7 mouse cellular contexts compared by ENCODE assay signal in genomic region chr5:113150871-113151553, GRCm38 (mm10).
DNase-seq lines count a peak whose midpoint lies in the region; ATAC-seq and TF ChIP-seq lines count a peak whose summit lies in the region.

No protein-coding gene starts in this region.

- no peaks in the 10 kb centered on the region for H3K27me3 ChIP-seq in neural tube, embryonic 11.5 days (ENCODE audit: control insufficient read depth, insufficient read depth, low read length)
- no peaks in the 10 kb centered on the region for H3K27me3 ChIP-seq in forebrain, postnatal 0 days (ENCODE audit: insufficient read depth, low read length)
- no peaks in the 10 kb centered on the region for H3K27me3 ChIP-seq in limb, embryonic 14.5 days (ENCODE audit: control insufficient read depth, insufficient read depth, low read length)
- H3K27me3 ChIP-seq in stomach, embryonic 16.5 days (ENCODE audit: control insufficient read depth, insufficient read depth, low read length): no peaks in the 10 kb centered on the region

- WGBS in neural tube, embryonic 11.5 days: 60% methylated on average over 9 of the region's 9 CpGs
- WGBS in forebrain, postnatal 0 days: 69% methylated on average over 9 of the region's 9 CpGs
- WGBS in limb, embryonic 14.5 days: 56% methylated on average over 9 of the region's 9 CpGs
- 61% methylated on average over 9 of the region's 9 CpGs for WGBS in stomach, embryonic 16.5 days

- H3K4me1 ChIP-seq in neural tube, embryonic 11.5 days (ENCODE audit: control insufficient read depth, insufficient read depth, low read length): peaks cover 9% of the 10 kb centered on the region; the same call in 1 of the 2 replicates
- peaks cover 7% of the 10 kb centered on the region; the same call in 1 of the 2 replicates for H3K4me1 ChIP-seq in forebrain, postnatal 0 days (ENCODE audit: insufficient read depth)
- peaks cover 32% of the 10 kb centered on the region for H3K4me1 ChIP-seq in limb, embryonic 14.5 days (ENCODE audit: control insufficient read depth, insufficient read depth, low read length)
- H3K4me1 ChIP-seq in stomach, embryonic 16.5 days (ENCODE audit: control insufficient read depth, insufficient read depth, low read length): peaks cover 50% of the 10 kb centered on the region

- TF ChIP-seq POLR2A in limb, embryonic 14.5 days (IDR thresholded peaks at IDR 0.05; ENCODE audit: borderline replicate concordance, extremely low read depth, insufficient read depth, insufficient read length): no peak

- no peak for ATAC-seq in neural tube, embryonic 11.5 days (ENCODE audit: insufficient read depth, low FRiP score, low TSS enrichment)
- ATAC-seq in forebrain, postnatal 0 days: no peak
- no peak for ATAC-seq in limb, embryonic 14.5 days (ENCODE audit: low FRiP score, low read depth)
- ATAC-seq in stomach, embryonic 16.5 days (ENCODE audit: insufficient read depth, low FRiP score): no peak

- no peak for DNase-seq in neural tube, embryonic 11.5 days (ENCODE audit: low spot score)
- DNase-seq in neural tube, embryonic 10.5 days (ENCODE audit: extremely low spot score, low spot score): no peak
- DNase-seq in forebrain, postnatal 0 days: no peak
- no peak for DNase-seq in limb, embryonic 14.5 days (ENCODE audit: low spot score)
- DNase-seq in layer of hippocampus, adult 9-11 months: no peak
- no peak for DNase-seq in adipocyte (ENCODE audit: low spot score)

- TF ChIP-seq CTCF in forebrain, postnatal 0 days (IDR thresholded peaks at IDR 0.05; ENCODE audit: low read depth): no peak

- H3K4me2 ChIP-seq in neural tube, embryonic 11.5 days (ENCODE audit: low read depth): no peak overlapping the region
- H3K4me2 ChIP-seq in forebrain, postnatal 0 days (ENCODE audit: low read depth): no peak overlapping the region
- no peak overlapping the region for H3K4me2 ChIP-seq in limb, embryonic 14.5 days (replicated peaks; ENCODE audit: low read depth, low read length, severe bottlenecking)
- no peak overlapping the region for H3K4me2 ChIP-seq in stomach, embryonic 16.5 days (ENCODE audit: low read depth, low read length)

- H3K9ac ChIP-seq in neural tube, embryonic 11.5 days (ENCODE audit: low read length): no peak overlapping the region
- H3K9ac ChIP-seq in forebrain, postnatal 0 days: no peak overlapping the region
- H3K9ac ChIP-seq in limb, embryonic 14.5 days (ENCODE audit: low read depth, low read length, severe bottlenecking): no peak overlapping the region
- H3K9ac ChIP-seq in stomach, embryonic 16.5 days (ENCODE audit: low read length): 0 out of 2 replicates have a peak overlapping the region, but pooled peaks have one; percentile 19

- H3K27ac ChIP-seq in neural tube, embryonic 11.5 days (ENCODE audit: low read depth, low read length): 0 out of 2 replicates have a peak overlapping the region, but pooled peaks have one; percentile 4
- peak overlapping the region; percentile 40; the same call in 1 of the 2 replicates for H3K27ac ChIP-seq in forebrain, postnatal 0 days (ENCODE audit: low read depth, low read length)
- H3K27ac ChIP-seq in limb, embryonic 14.5 days (replicated peaks; ENCODE audit: low read depth, low read length): peak overlapping the region; percentile 71
- peak overlapping the region; percentile 87 for H3K27ac ChIP-seq in stomach, embryonic 16.5 days (ENCODE audit: low read length)

- no peaks in the 10 kb centered on the region for H3K36me3 ChIP-seq in neural tube, embryonic 11.5 days (ENCODE audit: control insufficient read depth, insufficient read depth, low read length)
- H3K36me3 ChIP-seq in forebrain, postnatal 0 days (ENCODE audit: insufficient read depth): no peaks in the 10 kb centered on the region
- H3K36me3 ChIP-seq in limb, embryonic 14.5 days (ENCODE audit: control insufficient read depth, insufficient read depth, low read length): no peaks in the 10 kb centered on the region
- no peaks in the 10 kb centered on the region for H3K36me3 ChIP-seq in stomach, embryonic 16.5 days (ENCODE audit: control insufficient read depth, insufficient read depth, low read length)

- no peak overlapping the region for H3K4me3 ChIP-seq in neural tube, embryonic 11.5 days (ENCODE audit: low read depth, low read length)
- H3K4me3 ChIP-seq in forebrain, postnatal 0 days (ENCODE audit: low read depth, low read length): no peak overlapping the region
- H3K4me3 ChIP-seq in limb, embryonic 14.5 days (replicated peaks; ENCODE audit: low read length): no peak overlapping the region
- H3K4me3 ChIP-seq in stomach, embryonic 16.5 days (replicated peaks; ENCODE audit: low read length): no peak overlapping the region

- H3K9me3 ChIP-seq in neural tube, embryonic 11.5 days (ENCODE audit: control insufficient read depth, low read length): no peaks in the 10 kb centered on the region
- no peaks in the 10 kb centered on the region for H3K9me3 ChIP-seq in forebrain, postnatal 0 days (ENCODE audit: low read length)
- H3K9me3 ChIP-seq in limb, embryonic 14.5 days (ENCODE audit: control insufficient read depth, low read length): no peaks in the 10 kb centered on the region
- no peaks in the 10 kb centered on the region for H3K9me3 ChIP-seq in stomach, embryonic 16.5 days (replicated peaks; ENCODE audit: control insufficient read depth, low read length)

Comparison
In these comparisons a context has a peak if more than half of its experiments do, and no peak if none do; other contexts are left out.
1. H3K27ac ChIP-seq: peak in every context shown above with its lines; median percentile 87 in stomach, embryonic 16.5 days; 71 in limb, embryonic 14.5 days; 40 in forebrain, postnatal 0 days; 4 in neural tube, embryonic 11.5 days.